Mouse (Mus musculus) embryonic facial prominence, embryonic 11.5 days (tissue): Measurements from ENCODE around the gene Frs2. TPM values are rescaled to one million over a fixed set of nuclear protein-coding genes. Genes with fewer than 3 reads are reported as not detected.

Experiments used
- ATAC-seq: fragments of 200-750 bp; cut with Nextera tagmentation; replicated peaks from 2 replicates; pipeline ENCODE4 v1.8.0; 2017; ENCODE audit warnings: low read depth; ENCODE audit not compliant: insufficient number of reproducible peaks, low FRiP score, low TSS enrichment
- DNase-seq: peaks from one replicate; pipeline ENCODE4 v3.0.0-alpha.2; 2015; ENCODE audit warnings: low spot score
- H3K27ac ChIP-seq: fragments of 300-500 bp; sonication (generic); replicated peaks from 2 replicates; pipeline ENCODE4 v1.5.1; 2014; ENCODE audit warnings: mild to moderate bottlenecking, low read depth, low read length, control low read depth
- H3K27me3 ChIP-seq: fragments of 300-500 bp; sonication (generic); 2 replicates; pipeline ENCODE4 v1.6.1; 2014; ENCODE audit warnings: mild to moderate bottlenecking, low read length, moderate library complexity, mixed read lengths; ENCODE audit not compliant: control insufficient read depth, insufficient read depth
- H3K36me3 ChIP-seq: fragments of 300-500 bp; sonication (generic); replicated peaks from 2 replicates; pipeline ENCODE4 v1.6.1; 2014; ENCODE audit warnings: low read depth, mild to moderate bottlenecking, low read length, moderate library complexity, mixed read lengths; ENCODE audit not compliant: control insufficient read depth, insufficient read depth
- H3K4me1 ChIP-seq: fragments of 300-500 bp; sonication (generic); 2 replicates; pipeline ENCODE4 v1.6.1; 2014; ENCODE audit warnings: low read length, mixed read lengths; ENCODE audit not compliant: control insufficient read depth, insufficient read depth
- H3K4me2 ChIP-seq: fragments of 300-500 bp; sonication (generic); 2 replicates; pipeline ENCODE4 v1.6.1; 2014; ENCODE audit warnings: low read depth, mild to moderate bottlenecking, control low read depth, low read length, moderate library complexity
- H3K4me3 ChIP-seq: fragments of 300-500 bp; sonication (generic); 2 replicates; pipeline ENCODE4 v1.5.1; 2014; ENCODE audit warnings: low read depth, low read length, control low read depth
- H3K9ac ChIP-seq: fragments of 300-500 bp; sonication (generic); replicated peaks from 2 replicates; pipeline ENCODE4 v1.6.1; 2014; ENCODE audit warnings: mild to moderate bottlenecking, control low read depth, low read length
- H3K9me3 ChIP-seq: fragments of 300-500 bp; sonication (generic); replicated peaks from 2 replicates; pipeline ENCODE4 v1.6.1; 2016; ENCODE audit warnings: mild to moderate bottlenecking, low read length, inconsistent platforms, mixed read lengths; ENCODE audit not compliant: control insufficient read depth
- WGBS: fragments of 180-500 bp; shearing (Covaris S2); extraction: QIAGEN DNeasy Blood & Tissue Kit; methylation state at CpG from one replicate; pipeline ENCODE4 v1.1.7; 2014; 5-methylcytosine and 5-hydroxymethylcytosine counted together
- polyA plus RNA-seq: library from polyadenylated mRNA; unstranded; fragments of >200 nt; fragmentation: Nextera tagmentation; extraction: Ambion mirVana; gene quantifications from 2 replicates; pipeline ENCODE4 v1.2.1, GENCODE M21; 2014

Frs2 gene
- polyA plus RNA-seq, 1 experiment from 2014 or later, result 25.5 TPM

DNA sequence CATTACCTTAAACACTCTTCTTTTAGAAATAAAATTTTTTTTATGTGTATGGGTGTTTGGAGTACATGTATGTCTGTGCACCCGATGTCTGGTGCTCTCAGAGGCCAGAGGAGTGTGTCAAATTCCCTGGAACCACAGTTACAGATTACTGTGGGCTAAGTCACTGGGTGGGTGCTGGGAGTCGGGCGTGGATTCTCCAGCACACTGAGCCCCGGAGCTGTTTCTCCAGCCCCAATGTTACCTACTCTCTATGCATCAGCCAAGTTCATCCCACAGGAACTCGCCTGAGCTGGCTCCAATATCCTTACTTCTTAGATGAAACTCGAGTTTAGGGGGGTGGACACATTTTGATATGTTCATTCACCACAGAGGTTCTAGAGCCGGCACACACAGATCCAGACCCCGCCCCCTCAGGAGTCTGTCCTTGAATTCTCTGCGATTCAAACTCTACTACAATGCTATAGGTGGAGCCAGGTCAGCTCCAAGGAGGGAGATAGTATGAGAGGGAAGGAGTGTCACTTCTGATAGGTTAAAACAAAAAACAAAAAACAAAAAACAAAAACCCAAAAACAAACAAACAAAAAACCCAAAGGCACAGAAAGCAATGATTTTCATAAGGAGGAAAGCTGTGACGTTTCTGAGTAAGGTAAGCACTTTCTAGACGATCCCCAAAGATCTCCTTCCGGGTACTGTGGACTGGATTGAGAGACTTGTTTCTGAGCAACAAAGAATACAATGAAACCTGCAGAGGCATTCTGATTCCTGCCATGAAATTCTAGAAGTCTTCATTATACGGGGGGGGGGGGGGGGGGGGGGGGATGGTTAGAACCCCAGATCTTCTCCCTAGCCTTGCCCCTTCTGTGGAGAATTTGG lies 25.5 kb upstream of the Frs2 start:
- H3K9ac ChIP-seq, result no peak overlapping the region; the same call in 1 of the 2 replicates
- no peak overlapping the region for H3K4me3 ChIP-seq
- H3K4me2 ChIP-seq, result no peak overlapping the region
- H3K9me3 ChIP-seq, result no peaks in the 10 kb centered on the region
- no peaks in the 10 kb centered on the region for H3K4me1 ChIP-seq
- no peaks in the 10 kb centered on the region for H3K27me3 ChIP-seq
- 41% methylated on average over 13 of the region's 13 CpGs for WGBS
- ATAC-seq, result no peak
- H3K36me3 ChIP-seq, result no peaks in the 10 kb centered on the region
- DNase-seq, result peak; percentile 30
- no peak overlapping the region for H3K27ac ChIP-seq

DNA sequence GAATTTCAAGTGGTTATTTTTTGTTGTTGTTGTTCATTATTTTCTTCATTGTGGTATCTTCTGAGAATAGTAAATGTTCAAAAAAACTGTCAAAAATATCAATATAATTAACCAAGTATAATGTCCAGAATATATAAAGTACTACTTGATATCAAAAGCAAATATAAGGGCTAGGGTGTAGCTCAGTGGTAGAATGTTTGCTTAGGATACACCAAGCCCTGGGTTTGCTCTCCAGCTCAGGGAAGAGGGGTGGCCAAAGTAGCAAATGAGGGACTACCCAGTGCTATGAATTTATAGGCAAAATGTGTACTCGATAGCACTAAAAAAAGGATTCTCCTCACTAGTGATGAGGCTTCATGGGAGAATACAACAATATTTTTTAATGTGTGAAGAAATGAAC lies 24.8 kb upstream of the Frs2 start:
- H3K9ac ChIP-seq, result no peak overlapping the region
- H3K4me2 ChIP-seq, result no peak overlapping the region
- H3K9me3 ChIP-seq, result no peaks in the 10 kb centered on the region
- no peak overlapping the region for H3K27ac ChIP-seq
- no peaks in the 10 kb centered on the region for H3K4me1 ChIP-seq
- no peak for ATAC-seq
- DNase-seq, result no peak
- H3K27me3 ChIP-seq, result no peaks in the 10 kb centered on the region
- H3K36me3 ChIP-seq, result no peaks in the 10 kb centered on the region
- WGBS, result 94% methylated on average over 1 of the region's 1 CpGs
- H3K4me3 ChIP-seq, result no peak overlapping the region

DNA sequence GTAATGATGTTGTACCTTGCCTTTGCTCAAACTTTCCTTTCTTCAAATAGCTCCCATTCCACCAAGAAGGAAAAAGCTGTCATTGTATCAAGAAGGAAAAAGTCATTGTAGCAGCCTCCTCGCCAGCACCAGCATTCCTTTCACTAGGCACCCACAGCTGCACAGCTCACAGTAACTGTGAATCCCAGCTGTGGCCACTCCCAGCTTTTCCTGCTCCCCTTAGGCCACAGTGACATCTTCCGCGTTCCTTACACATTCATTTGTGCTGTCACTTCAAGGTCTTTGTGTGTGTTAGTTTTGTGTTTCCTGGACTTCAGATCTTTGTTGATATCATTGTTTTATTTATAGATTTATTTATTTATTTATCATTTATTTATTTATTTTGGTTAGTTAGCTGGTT lies 23.7 kb upstream of the Frs2 start:
- no peaks in the 10 kb centered on the region for H3K36me3 ChIP-seq
- DNase-seq, result no peak
- H3K27me3 ChIP-seq, result no peaks in the 10 kb centered on the region
- no peak overlapping the region for H3K4me2 ChIP-seq
- ATAC-seq, result no peak
- H3K9ac ChIP-seq, result no peak overlapping the region
- no peak overlapping the region for H3K27ac ChIP-seq
- 34% methylated on average over 3 of the region's 3 CpGs for WGBS
- H3K4me1 ChIP-seq, result no peaks in the 10 kb centered on the region
- no peak overlapping the region for H3K4me3 ChIP-seq
- H3K9me3 ChIP-seq, result no peaks in the 10 kb centered on the region

DNA sequence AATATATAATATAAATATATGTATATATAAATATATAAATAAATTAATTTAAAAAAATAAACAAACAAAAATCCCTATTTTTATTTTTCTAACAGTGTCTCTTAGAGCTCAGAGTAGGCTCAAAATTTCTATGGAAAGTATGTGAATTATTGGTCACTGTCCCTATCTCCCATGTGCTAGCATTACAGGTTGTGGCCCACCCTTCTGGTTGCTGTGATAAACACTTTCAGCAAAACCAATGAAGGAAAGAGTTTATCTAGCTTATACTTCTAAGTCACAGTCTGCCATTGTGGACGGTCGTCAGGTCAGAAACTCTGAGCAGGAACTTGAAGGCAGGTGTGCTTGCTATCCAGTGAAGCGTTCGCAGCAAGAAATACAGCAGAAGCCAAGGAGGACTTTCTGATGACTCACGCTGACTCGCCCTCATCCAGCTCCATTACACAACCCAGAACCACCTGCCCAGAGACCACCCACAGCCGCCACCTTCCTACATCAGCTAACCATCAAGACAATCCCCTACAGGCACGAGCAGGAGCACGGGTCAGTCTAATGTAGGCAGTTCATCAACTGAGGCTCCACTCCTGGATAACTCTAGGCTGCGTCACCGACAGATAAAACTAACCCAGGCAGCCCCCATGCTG lies 18.6 kb upstream of the Frs2 start:
- WGBS, result 89% methylated on average over 11 of the region's 11 CpGs
- ATAC-seq (no peak), DNase-seq (no peak)
- Histone ChIP-seq H3K4me3 (no peak overlapping the region), H3K9me3 (no peaks in the 10 kb centered on the region), H3K4me2 (no peak overlapping the region), H3K4me1 (no peaks in the 10 kb centered on the region), H3K27ac (no peak overlapping the region), H3K9ac (no peak overlapping the region), H3K36me3 (no peaks in the 10 kb centered on the region), H3K27me3 (no peaks in the 10 kb centered on the region)

DNA sequence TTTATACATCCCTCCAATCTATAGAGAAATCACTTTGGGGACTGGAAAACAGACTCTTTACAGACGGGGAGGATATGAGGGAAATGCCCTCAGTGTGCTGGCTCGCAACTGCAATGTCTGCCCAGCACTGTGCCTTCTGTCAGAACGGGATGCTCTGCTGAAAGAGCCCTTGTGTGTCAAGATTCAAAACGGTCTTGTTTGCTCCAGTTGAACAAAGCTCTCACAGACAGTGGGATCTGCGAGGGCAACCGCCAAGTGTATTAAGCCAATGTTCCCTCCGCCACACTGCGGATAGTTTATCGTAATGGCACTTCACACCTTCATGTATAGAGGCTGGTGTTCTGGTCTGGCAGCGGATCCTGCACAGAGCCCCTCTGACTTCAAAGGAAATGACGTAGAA lies 14.3 kb upstream of the Frs2 start:
- Histone ChIP-seq H3K27me3 (no peaks in the 10 kb centered on the region), H3K9ac (no peak overlapping the region), H3K27ac (no peak overlapping the region), H3K4me1 (no peaks in the 10 kb centered on the region), H3K4me2 (no peak overlapping the region), H3K36me3 (no peaks in the 10 kb centered on the region), H3K9me3 (no peaks in the 10 kb centered on the region), H3K4me3 (no peak overlapping the region)
- WGBS, result 38% methylated on average over 11 of the region's 11 CpGs
- ATAC-seq (no peak), DNase-seq (peak; percentile 7)

DNA sequence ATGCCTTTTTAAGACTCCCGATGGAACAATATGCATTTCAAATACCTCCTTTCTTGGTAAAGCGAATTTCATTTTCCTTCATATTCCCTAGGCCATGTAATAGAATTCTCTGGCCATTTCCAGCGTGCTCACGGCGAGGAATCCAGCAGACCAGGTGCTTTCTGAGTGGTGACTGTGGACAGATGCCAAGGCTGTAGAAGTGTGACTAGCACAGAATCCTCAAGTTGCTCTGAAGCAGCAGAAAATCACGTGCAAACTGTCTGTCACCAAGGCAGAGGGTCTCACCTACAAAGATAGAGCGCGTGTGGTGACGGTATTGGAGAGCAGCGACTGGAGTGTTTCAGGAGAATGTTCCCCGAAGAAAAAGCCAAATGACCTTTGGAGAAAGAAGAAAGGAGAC lies 11.8 kb upstream of the Frs2 start:
- Histone ChIP-seq H3K27ac (no peak overlapping the region), H3K4me1 (no peaks in the 10 kb centered on the region), H3K36me3 (no peaks in the 10 kb centered on the region), H3K4me3 (no peak overlapping the region), H3K9me3 (no peaks in the 10 kb centered on the region), H3K27me3 (no peaks in the 10 kb centered on the region), H3K4me2 (no peak overlapping the region), H3K9ac (no peak overlapping the region)
- ATAC-seq, result no peak
- WGBS, result 80% methylated on average over 11 of the region's 11 CpGs
- DNase-seq, result no peak

DNA sequence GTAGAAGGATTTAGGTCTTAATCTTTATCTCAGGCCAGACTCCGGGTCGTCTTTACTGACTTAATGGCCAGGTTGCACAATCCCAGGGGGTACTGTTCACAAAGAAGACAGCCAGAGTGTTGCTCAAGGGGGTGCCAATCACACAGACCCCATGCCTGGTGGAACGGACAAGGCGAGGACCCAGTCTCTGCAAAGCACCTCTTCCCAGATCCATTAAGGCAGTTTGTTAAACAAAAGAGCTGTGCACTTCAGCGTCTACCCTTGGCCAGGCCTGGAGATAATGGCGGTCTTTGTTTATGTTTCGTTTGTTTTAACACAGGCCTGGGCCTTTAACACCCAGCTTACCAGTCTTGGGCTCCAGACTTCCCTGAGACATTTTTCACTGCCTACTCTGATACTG lies 3.9 kb upstream of the Frs2 start:
- no peak overlapping the region for H3K27ac ChIP-seq
- no peaks in the 10 kb centered on the region for H3K36me3 ChIP-seq
- peak overlapping the region; percentile 18; the same call in 1 of the 2 replicates for H3K9ac ChIP-seq
- DNase-seq, result peak; percentile 25
- 16% methylated on average over 7 of the region's 7 CpGs for WGBS
- H3K27me3 ChIP-seq, result no peaks in the 10 kb centered on the region
- H3K9me3 ChIP-seq, result no peaks in the 10 kb centered on the region
- H3K4me3 ChIP-seq, result no peak overlapping the region
- H3K4me1 ChIP-seq, result no peaks in the 10 kb centered on the region
- no peak for ATAC-seq
- H3K4me2 ChIP-seq, result no peak overlapping the region

DNA sequence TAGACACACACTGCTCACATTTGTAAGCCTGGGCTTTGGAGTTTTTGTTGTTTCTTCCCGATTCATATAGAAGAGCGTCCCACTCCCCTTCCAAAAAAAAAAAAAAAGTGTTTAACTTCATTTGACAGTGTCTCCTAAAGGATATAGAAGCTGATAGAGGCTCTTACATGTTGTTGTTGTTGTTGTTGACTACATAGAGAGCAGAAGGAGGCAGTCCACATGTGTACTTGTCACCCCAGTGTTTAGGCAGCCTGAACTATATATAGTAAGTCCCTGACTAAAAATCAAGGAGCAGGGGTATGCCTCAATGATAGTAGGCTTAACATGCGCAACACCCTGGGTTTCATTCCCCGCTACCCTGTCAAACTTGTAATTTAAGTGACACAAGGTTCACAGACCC lies 3.3 kb upstream of the Frs2 start:
- WGBS, result 43% methylated on average over 4 of the region's 4 CpGs

More for the DNA sequence above, 3.3 kb upstream of the Frs2 start:
- ATAC-seq (no peak), DNase-seq (peak; percentile 9)
- H3K4me3 ChIP-seq, result no peak overlapping the region
- H3K4me1 ChIP-seq, result no peaks in the 10 kb centered on the region
- H3K27ac ChIP-seq, result no peak overlapping the region
- no peak overlapping the region for H3K4me2 ChIP-seq
- no peaks in the 10 kb centered on the region for H3K36me3 ChIP-seq
- no peak overlapping the region for H3K9ac ChIP-seq
- H3K27me3 ChIP-seq, result no peaks in the 10 kb centered on the region
- no peaks in the 10 kb centered on the region for H3K9me3 ChIP-seq
